Mouse (Mus musculus) erythroblast, embryonic 14.5 days (primary cell): ENCODE measurements around the gene Foxred2.

Experiments
- GATA1 ChIP-seq: IDR thresholded peaks from 2 replicates; pipeline ENCODE4 v1.6.1; 2012; ENCODE audit warnings: low read length, inconsistent platforms, mixed read lengths
- TAL1 ChIP-seq: IDR thresholded peaks from 3 replicates; pipeline ENCODE4 v1.6.1; 2012; ENCODE audit warnings: low read length, inconsistent platforms, mixed read lengths

GRCm38 (mm10) chr15:77904363-77904892 is 52.1 kb downstream of the Foxred2 start:
- TF ChIP-seq GATA1, result no peak
- TF ChIP-seq TAL1, result no peak
